Mouse (Mus musculus) hindbrain, embryonic 12.5 days (tissue): ENCODE measurements around the gene Pou4f1. TPM values are rescaled to one million over a fixed set of nuclear protein-coding genes. Genes with fewer than 3 reads are reported as not detected.
"Not testable (repeated sequence)": the region's sequence is repeated elsewhere in the genome, so short reads cannot be mapped to it uniquely, and the experiment has no call there.

Experiments
- ATAC-seq: fragments of 200-750 bp; cut with Nextera tagmentation; 2 replicates; pipeline ENCODE4 v1.8.0; 2017; ENCODE audit warnings: moderate TSS enrichment; ENCODE audit not compliant: low FRiP score
- H3K27ac ChIP-seq: fragments of 300-500 bp; sonication (generic); 2 replicates; pipeline ENCODE4 v1.5.1; 2016; ENCODE audit warnings: mild to moderate bottlenecking
- H3K27me3 ChIP-seq: fragments of 300-500 bp; sonication (generic); 2 replicates; pipeline ENCODE4 v1.6.1; 2016; ENCODE audit warnings: mild to moderate bottlenecking
- H3K36me3 ChIP-seq: fragments of 300-500 bp; sonication (generic); 2 replicates; pipeline ENCODE4 v1.6.1; 2016; ENCODE audit warnings: mild to moderate bottlenecking
- H3K4me1 ChIP-seq: fragments of 300-500 bp; sonication (generic); 2 replicates; pipeline ENCODE4 v1.6.1; 2016
- H3K4me2 ChIP-seq: fragments of 300-500 bp; sonication (generic); replicated peaks from 2 replicates; pipeline ENCODE4 v1.6.1; 2016; ENCODE audit warnings: mild to moderate bottlenecking
- H3K4me3 ChIP-seq: fragments of 300-500 bp; sonication (generic); 2 replicates; pipeline ENCODE4 v1.5.1; 2016; ENCODE audit warnings: mild to moderate bottlenecking
- H3K9ac ChIP-seq: fragments of 300-500 bp; sonication (generic); 2 replicates; pipeline ENCODE4 v1.6.1; 2016; ENCODE audit warnings: mild to moderate bottlenecking, moderate library complexity
- H3K9me3 ChIP-seq: fragments of 300-500 bp; sonication (generic); replicated peaks from 2 replicates; pipeline ENCODE4 v1.6.1; 2016; ENCODE audit warnings: mild to moderate bottlenecking
- WGBS: fragments of 180-500 bp; shearing (Covaris S2); methylation state at CpG from one replicate; pipeline ENCODE4 v1.1.7; 2016; 5-methylcytosine and 5-hydroxymethylcytosine counted together
- polyA plus RNA-seq: library from polyadenylated mRNA; unstranded; fragments of >200 nt; fragmentation: Nextera tagmentation; extraction: Ambion mirVana; gene quantifications from 2 replicates; pipeline ENCODE4 v1.2.1, GENCODE M21; 2016

Pou4f1 gene
- polyA plus RNA-seq = 53.0 and 67.1 TPM in 2 replicates

- peak within 1 kb of the TSS; percentile 72 for H3K9ac ChIP-seq
- peaks cover 87% of the 10 kb centered on the region for H3K27me3 ChIP-seq
- H3K4me2 ChIP-seq = peak within 1 kb of the TSS; percentile 82
- under 1% methylated on average over 61 of the region's 62 CpGs for whole genome bisulfite sequencing
- H3K36me3 ChIP-seq = no peaks in the 10 kb centered on the region
- ATAC-seq = peak; percentile 92
- H3K4me1 ChIP-seq = peaks cover 43% of the 10 kb centered on the region
- peak within 1 kb of the TSS; percentile 69 for H3K4me3 ChIP-seq
- no peaks in the 10 kb centered on the region for H3K9me3 ChIP-seq
- peak within 1 kb of the TSS; percentile 84 for H3K27ac ChIP-seq
Measured at GRCm38 (mm10) chr14:104467966-104468622, at the start of gene Pou4f1. TSS of gene Pou4f1 (minus strand) at chr14:104467999.

GRCm38 (mm10) chr14:104511664-104512063 lies 43.9 kb upstream of the Pou4f1 start:
- H3K27ac ChIP-seq = no peak overlapping the region
- H3K4me3 ChIP-seq = no peak overlapping the region
- ATAC-seq = no peak
- H3K9me3 ChIP-seq = no peaks in the 10 kb centered on the region
- H3K9ac ChIP-seq = no peak overlapping the region
- 81% methylated on average over 1 of the region's 1 CpGs for WGBS
- H3K27me3 ChIP-seq = no peaks in the 10 kb centered on the region
- H3K4me2 ChIP-seq = no peak overlapping the region
- no peaks in the 10 kb centered on the region for H3K36me3 ChIP-seq
- H3K4me1 ChIP-seq = no peaks in the 10 kb centered on the region

- H3K9me3 ChIP-seq, H3K9ac ChIP-seq, ATAC-seq, H3K27ac ChIP-seq, H3K4me3 ChIP-seq, H3K27me3 ChIP-seq, H3K4me2 ChIP-seq, H3K4me1 ChIP-seq: not testable (repeated sequence)
- 73% methylated on average over 3 of the region's 3 CpGs for WGBS
- H3K36me3 ChIP-seq = peaks cover 64% of the 10 kb centered on the region
Measured at GRCm38 (mm10) chr14:104502761-104503160, 35.0 kb upstream of the Pou4f1 start.

- Histone ChIP-seq H3K4me2 (no peak overlapping the region), H3K27me3 (peaks cover 17% of the 10 kb centered on the region), H3K36me3 (peaks cover 19% of the 10 kb centered on the region), H3K4me1 (no peaks in the 10 kb centered on the region), H3K27ac (no peak overlapping the region), H3K4me3 (no peak overlapping the region), H3K9me3 (no peaks in the 10 kb centered on the region), H3K9ac (no peak overlapping the region)
- ATAC-seq = no peak
- 92% methylated on average over 8 of the region's 8 CpGs for WGBS
Measured at GRCm38 (mm10) chr14:104479751-104480150, 12.0 kb upstream of the Pou4f1 start.

- ATAC-seq = no peak
- peaks cover 4% of the 10 kb centered on the region; the same call in 1 of the 2 replicates for H3K4me1 ChIP-seq
- H3K27ac ChIP-seq = no peak overlapping the region
- WGBS = 67% methylated on average over 5 of the region's 5 CpGs
- peaks cover 18% of the 10 kb centered on the region for H3K36me3 ChIP-seq
- H3K4me3 ChIP-seq = no peak overlapping the region
- H3K9me3 ChIP-seq = no peaks in the 10 kb centered on the region
- no peak overlapping the region for H3K9ac ChIP-seq
- H3K27me3 ChIP-seq = peaks cover 28% of the 10 kb centered on the region
- no peak overlapping the region for H3K4me2 ChIP-seq
Measured at GRCm38 (mm10) chr14:104478593-104478992, 10.8 kb upstream of the Pou4f1 start.

- H3K36me3 ChIP-seq = peaks cover 18% of the 10 kb centered on the region
- no peak for ATAC-seq
- H3K4me1 ChIP-seq = peaks cover 12% of the 10 kb centered on the region
- peaks cover 36% of the 10 kb centered on the region for H3K27me3 ChIP-seq
- no peak overlapping the region for H3K9ac ChIP-seq
- no peak overlapping the region for H3K27ac ChIP-seq
- H3K4me2 ChIP-seq = no peak overlapping the region
- no peaks in the 10 kb centered on the region for H3K9me3 ChIP-seq
- WGBS = 93% methylated on average over 8 of the region's 8 CpGs
- no peak overlapping the region for H3K4me3 ChIP-seq
Measured at GRCm38 (mm10) chr14:104477616-104478015, 9.8 kb upstream of the Pou4f1 start.

GRCm38 (mm10) chr14:104475438-104475837 lies 7.6 kb upstream of the Pou4f1 start:
- WGBS = 86% methylated on average over 1 of the region's 1 CpGs
- Histone ChIP-seq H3K27ac (no peak overlapping the region), H3K4me2 (no peak overlapping the region), H3K4me1 (peaks cover 22% of the 10 kb centered on the region), H3K4me3 (no peak overlapping the region), H3K9ac (no peak overlapping the region), H3K36me3 (peaks cover 18% of the 10 kb centered on the region), H3K9me3 (no peaks in the 10 kb centered on the region), H3K27me3 (peaks cover 56% of the 10 kb centered on the region)
- no peak for ATAC-seq

- no peak for ATAC-seq
- H3K9me3 ChIP-seq = no peaks in the 10 kb centered on the region
- peak overlapping the region; percentile 69 for H3K4me3 ChIP-seq
- no peak overlapping the region for H3K9ac ChIP-seq
- peaks cover 47% of the 10 kb centered on the region for H3K4me1 ChIP-seq
- WGBS = 10% methylated on average over 6 of the region's 6 CpGs
- H3K27me3 ChIP-seq = peaks cover 84% of the 10 kb centered on the region
- peak overlapping the region; percentile 82 for H3K4me2 ChIP-seq
- no peaks in the 10 kb centered on the region for H3K36me3 ChIP-seq
- H3K27ac ChIP-seq = no peak overlapping the region
Measured at GRCm38 (mm10) chr14:104468623-104468970, 798 bp upstream of the Pou4f1 start.

GRCm38 (mm10) chr14:104467133-104467965 lies 450 bp downstream of the Pou4f1 start:
- Histone ChIP-seq H3K4me2 (peak overlapping the region; percentile 82), H3K27me3 (peaks cover 81% of the 10 kb centered on the region), H3K9me3 (no peaks in the 10 kb centered on the region), H3K9ac (peak overlapping the region; percentile 72), H3K27ac (peak overlapping the region; percentile 84), H3K4me1 (peaks cover 39% of the 10 kb centered on the region), H3K4me3 (peak overlapping the region; percentile 69), H3K36me3 (no peaks in the 10 kb centered on the region)
- peak; percentile 51 for ATAC-seq
- WGBS = under 1% methylated on average over 83 of the region's 101 CpGs

GRCm38 (mm10) chr14:104466557-104466956 lies 1.2 kb downstream of the Pou4f1 start:
- H3K9ac ChIP-seq = peak overlapping the region; percentile 72

GRCm38 (mm10) chr14:104465483-104466235 lies 2.1 kb downstream of the Pou4f1 start:
- Histone ChIP-seq H3K9me3 (no peaks in the 10 kb centered on the region), H3K27me3 (peaks cover 77% of the 10 kb centered on the region), H3K9ac (peak overlapping the region; percentile 44), H3K4me2 (peak overlapping the region; percentile 82), H3K27ac (peak overlapping the region; percentile 46), H3K36me3 (no peaks in the 10 kb centered on the region), H3K4me3 (peak overlapping the region; percentile 69), H3K4me1 (peaks cover 30% of the 10 kb centered on the region)
- under 1% methylated on average over 60 of the region's 64 CpGs for WGBS
- no peak for ATAC-seq

More at GRCm38 (mm10) chr14:104466557-104466956, 1.2 kb downstream of the Pou4f1 start:
- Histone ChIP-seq H3K4me2 (peak overlapping the region; percentile 82), H3K27me3 (peaks cover 77% of the 10 kb centered on the region), H3K27ac (peak overlapping the region; percentile 84), H3K4me3 (peak overlapping the region; percentile 69), H3K36me3 (no peaks in the 10 kb centered on the region), H3K9me3 (no peaks in the 10 kb centered on the region), H3K4me1 (peaks cover 36% of the 10 kb centered on the region)
- no peak for ATAC-seq
- WGBS = under 1% methylated on average over 25 of the region's 43 CpGs

- no peak for ATAC-seq
Measured at GRCm38 (mm10) chr14:104464841-104465240, 3.0 kb downstream of the Pou4f1 start.

More at GRCm38 (mm10) chr14:104464841-104465240, 3.0 kb downstream of the Pou4f1 start:
- 3% methylated on average over 5 of the region's 5 CpGs for WGBS
- Histone ChIP-seq H3K9me3 (no peaks in the 10 kb centered on the region), H3K4me2 (peak overlapping the region; percentile 82), H3K27me3 (peaks cover 74% of the 10 kb centered on the region), H3K4me1 (peaks cover 30% of the 10 kb centered on the region), H3K27ac (peak overlapping the region; percentile 46; the same call in 1 of the 2 replicates), H3K4me3 (peak overlapping the region; percentile 69), H3K36me3 (no peaks in the 10 kb centered on the region), H3K9ac (0 out of 2 replicates have a peak overlapping the region, but pooled peaks have one; percentile 44)
